In the genomic region with DNA sequence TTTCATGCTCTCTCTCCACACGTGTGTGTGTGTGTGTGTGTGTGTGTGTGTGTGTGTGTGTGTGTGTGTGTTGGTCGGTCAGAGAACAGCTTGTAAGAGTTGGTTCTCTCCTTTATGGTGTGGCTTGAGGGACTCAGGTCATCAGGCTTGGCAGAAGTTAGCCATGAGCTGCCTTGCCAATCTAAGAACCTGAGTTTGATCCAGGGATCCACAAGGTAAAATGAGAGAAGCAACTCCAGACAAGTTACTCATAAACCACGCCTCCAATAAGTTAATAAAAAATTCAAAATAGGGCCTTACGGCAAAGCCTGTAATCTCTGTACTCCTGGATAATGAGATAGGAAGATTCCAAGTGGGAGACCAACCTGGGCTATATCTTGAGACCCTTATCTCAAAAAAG, we compare ENCODE assay signal across 17 mouse cellular contexts. TPM values are rescaled to one million over a fixed set of nuclear protein-coding genes. Genes with fewer than 3 reads are reported as not detected.
"Had no signal": no experiment of that assay in that cellular context is flagged by ENCODE, and none has a peak within 500 bp of the region (broad histone marks: within the 10 kb centered on the region; RNA-seq: fewer than 3 reads in every experiment).

No protein-coding gene starts in this region.

- DNase-seq: retina, postnatal 1 day; right cerebral cortex, adult 18-20 months; right cerebral cortex, postnatal 14 days; right cerebral cortex, postnatal 25 days; right cerebral cortex, postnatal 4 days; spleen, adult 18-20 months; thymus, adult 18-20 months; thymus, adult 2 months; thymus, postnatal 14 days; thymus, postnatal 25 days; thymus, postnatal 36 days; thymus, postnatal 4 days had no signal

- H3K27ac ChIP-seq: neural tube, embryonic 13.5 days; neural tube, embryonic 15.5 days; stomach, embryonic 15.5 days; stomach, postnatal 0 days had no signal

- H3K4me3 ChIP-seq: neural tube, embryonic 13.5 days; neural tube, embryonic 15.5 days; stomach, embryonic 15.5 days had no signal

- H3K27me3 ChIP-seq: neural tube, embryonic 13.5 days; neural tube, embryonic 15.5 days; stomach, embryonic 15.5 days had no signal

- H3K9ac ChIP-seq: neural tube, embryonic 13.5 days; neural tube, embryonic 15.5 days; stomach, embryonic 15.5 days had no signal

- H3K4me1 ChIP-seq: neural tube, embryonic 13.5 days; neural tube, embryonic 15.5 days; stomach, embryonic 15.5 days had no signal

RNA-seq across cellular contexts. Expression of gene Gm128, which starts 33.1 kb away (rescaled TPM):
- total RNA-seq: neutrophil, adult 5-6 weeks had no signal

RNA-seq across cellular contexts. Expression of gene Bnipl, which starts 42.7 kb away (rescaled TPM):
- total RNA-seq: neutrophil, adult 5-6 weeks had no signal
- polyA plus RNA-seq: neural tube, embryonic 13.5 days had no signal
